Mouse (Mus musculus) hindbrain, embryonic 15.5 days (tissue): ENCODE results near the gene Zfyve16. TPM values are rescaled to one million over a fixed set of nuclear protein-coding genes. Genes with fewer than 3 reads are reported as not detected.
A peak's percentile ranks its signal among the peaks of the same experiment; 100 is the strongest.

Experiments
- ATAC-seq: fragments of 200-750 bp; cut with Nextera tagmentation; 2 replicates; pipeline ENCODE4 v1.8.0; 2017; ENCODE audit warnings: low read depth, moderate number of reproducible peaks, moderate TSS enrichment; ENCODE audit not compliant: low FRiP score
- H3K27ac ChIP-seq: fragments of 300-500 bp; sonication (generic); replicated peaks from 2 replicates; pipeline ENCODE4 v1.5.1; 2015; ENCODE audit warnings: mild to moderate bottlenecking, inconsistent platforms
- H3K27me3 ChIP-seq: fragments of 300-500 bp; sonication (generic); 2 replicates; pipeline ENCODE4 v1.6.1; 2015; ENCODE audit warnings: control low read depth, inconsistent platforms
- H3K36me3 ChIP-seq: fragments of 300-500 bp; sonication (generic); 2 replicates; pipeline ENCODE4 v1.6.1; 2015; ENCODE audit warnings: control low read depth, inconsistent platforms
- H3K4me1 ChIP-seq: fragments of 300-500 bp; sonication (generic); replicated peaks from 2 replicates; pipeline ENCODE4 v1.6.1; 2015; ENCODE audit warnings: control low read depth, inconsistent platforms
- H3K4me2 ChIP-seq: fragments of 300-500 bp; sonication (generic); 2 replicates; pipeline ENCODE4 v1.6.1; 2015; ENCODE audit warnings: moderate library complexity, mild to moderate bottlenecking, inconsistent platforms
- H3K4me3 ChIP-seq: fragments of 300-500 bp; sonication (generic); 2 replicates; pipeline ENCODE4 v1.5.1; 2015; ENCODE audit warnings: mild to moderate bottlenecking, inconsistent platforms
- H3K9ac ChIP-seq: fragments of 300-500 bp; sonication (generic); 2 replicates; pipeline ENCODE4 v1.6.1; 2015; ENCODE audit warnings: inconsistent platforms
- H3K9me3 ChIP-seq: fragments of 300-500 bp; sonication (generic); 2 replicates; pipeline ENCODE4 v1.6.1; 2016; ENCODE audit warnings: control low read depth, inconsistent platforms
- WGBS: fragments of 180-500 bp; shearing (Covaris S2); methylation state at CpG from one replicate; pipeline ENCODE4 v1.1.7; 2015; 5-methylcytosine and 5-hydroxymethylcytosine counted together
- polyA plus RNA-seq: library from polyadenylated mRNA; unstranded; fragments of >200 nt; fragmentation: Nextera tagmentation; extraction: Ambion mirVana; gene quantifications from 2 replicates; pipeline ENCODE4 v1.2.1, GENCODE M21; 2015

Gene Zfyve16
- polyA plus RNA-seq, 1 experiment from 2014 or later = 9.0 TPM

GRCm38 (mm10) chr13:92529828-92530720 lies 594 bp downstream of the Zfyve16 start:
- H3K27ac ChIP-seq = peak overlapping the region; percentile 92
- ATAC-seq = peak; percentile 93
- no peaks in the 10 kb centered on the region for H3K27me3 ChIP-seq
- peak overlapping the region; percentile 74 for H3K4me3 ChIP-seq
- no peaks in the 10 kb centered on the region for H3K36me3 ChIP-seq
- peak overlapping the region; percentile 81 for H3K9ac ChIP-seq
- peak overlapping the region; percentile 62 for H3K4me2 ChIP-seq
- no peaks in the 10 kb centered on the region for H3K9me3 ChIP-seq
- peaks cover 12% of the 10 kb centered on the region for H3K4me1 ChIP-seq
- WGBS = 3% methylated on average over 46 of the region's 47 CpGs

GRCm38 (mm10) chr13:92523178-92523813 lies 7.4 kb downstream of the Zfyve16 start:
- Histone ChIP-seq H3K27me3 (no peaks in the 10 kb centered on the region), H3K4me2 (no peak overlapping the region), H3K4me3 (no peak overlapping the region), H3K36me3 (peaks cover 38% of the 10 kb centered on the region), H3K9ac (no peak overlapping the region), H3K9me3 (no peaks in the 10 kb centered on the region), H3K4me1 (no peaks in the 10 kb centered on the region), H3K27ac (no peak overlapping the region)
- WGBS = 93% methylated on average over 5 of the region's 5 CpGs
- no peak for ATAC-seq

DNA sequence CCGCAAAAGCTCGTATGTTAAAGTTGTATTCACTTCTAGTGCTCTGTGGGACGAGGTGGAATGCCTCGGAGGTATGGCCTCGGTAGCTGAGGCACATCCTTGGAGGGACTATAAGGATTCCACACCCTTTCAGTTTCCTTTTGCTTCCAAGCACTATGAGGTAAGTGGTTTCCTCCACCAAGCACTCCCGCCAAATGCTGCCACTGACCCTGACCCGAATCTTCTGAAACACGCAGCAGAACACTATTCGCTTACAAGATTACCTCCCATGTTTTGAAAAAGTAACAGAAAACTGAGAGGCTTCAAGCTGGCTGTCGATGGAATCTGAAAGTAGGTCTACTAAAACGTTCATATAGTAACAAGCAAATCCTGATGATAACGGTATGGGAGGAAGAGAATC lies 25.8 kb downstream of the Zfyve16 start:
- H3K4me2 ChIP-seq = no peak overlapping the region
- H3K36me3 ChIP-seq = peaks cover 59% of the 10 kb centered on the region
- no peaks in the 10 kb centered on the region for H3K4me1 ChIP-seq
- no peak overlapping the region for H3K4me3 ChIP-seq
- H3K27ac ChIP-seq = no peak overlapping the region
- no peaks in the 10 kb centered on the region for H3K9me3 ChIP-seq
- H3K27me3 ChIP-seq = no peaks in the 10 kb centered on the region
- ATAC-seq = no peak
- no peak overlapping the region for H3K9ac ChIP-seq
- WGBS = 89% methylated on average over 12 of the region's 12 CpGs

- no peak overlapping the region for H3K9ac ChIP-seq
- WGBS = 90% methylated on average over 1 of the region's 1 CpGs
- no peak overlapping the region for H3K4me3 ChIP-seq
- peaks cover 28% of the 10 kb centered on the region for H3K36me3 ChIP-seq
- no peaks in the 10 kb centered on the region for H3K27me3 ChIP-seq
- ATAC-seq = no peak
- H3K4me2 ChIP-seq = no peak overlapping the region
- no peak overlapping the region for H3K27ac ChIP-seq
- no peaks in the 10 kb centered on the region for H3K4me1 ChIP-seq
- H3K9me3 ChIP-seq = no peaks in the 10 kb centered on the region
Measured at GRCm38 (mm10) chr13:92491923-92492322, 38.7 kb downstream of the Zfyve16 start.

DNA sequence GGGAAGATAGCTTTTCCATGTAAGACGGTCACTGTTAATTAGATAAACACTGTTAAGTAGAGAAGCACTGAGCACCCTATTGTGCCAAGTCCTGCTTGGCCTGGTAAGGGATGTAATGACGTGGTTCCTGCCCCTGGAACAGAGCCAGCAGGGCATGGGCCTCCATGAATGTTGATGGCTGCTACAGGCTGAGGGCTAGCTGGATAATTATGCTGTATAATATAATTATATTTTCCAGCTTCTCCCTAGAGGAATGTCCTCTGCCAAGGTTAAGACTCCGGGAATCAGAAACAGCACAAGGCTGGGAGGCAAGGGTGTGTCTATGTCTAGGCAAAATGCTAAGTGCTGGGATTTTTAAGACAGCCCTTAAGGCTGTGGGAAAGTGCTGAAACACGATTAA lies 39.9 kb downstream of the Zfyve16 start:
- H3K9ac ChIP-seq = no peak overlapping the region
- no peak overlapping the region for H3K27ac ChIP-seq
- H3K4me2 ChIP-seq = no peak overlapping the region
- H3K9me3 ChIP-seq = no peaks in the 10 kb centered on the region
- H3K4me1 ChIP-seq = no peaks in the 10 kb centered on the region
- H3K27me3 ChIP-seq = no peaks in the 10 kb centered on the region
- peaks cover 30% of the 10 kb centered on the region for H3K36me3 ChIP-seq
- no peak overlapping the region for H3K4me3 ChIP-seq
- ATAC-seq = no peak
- 50% methylated on average over 4 of the region's 4 CpGs for WGBS

DNA sequence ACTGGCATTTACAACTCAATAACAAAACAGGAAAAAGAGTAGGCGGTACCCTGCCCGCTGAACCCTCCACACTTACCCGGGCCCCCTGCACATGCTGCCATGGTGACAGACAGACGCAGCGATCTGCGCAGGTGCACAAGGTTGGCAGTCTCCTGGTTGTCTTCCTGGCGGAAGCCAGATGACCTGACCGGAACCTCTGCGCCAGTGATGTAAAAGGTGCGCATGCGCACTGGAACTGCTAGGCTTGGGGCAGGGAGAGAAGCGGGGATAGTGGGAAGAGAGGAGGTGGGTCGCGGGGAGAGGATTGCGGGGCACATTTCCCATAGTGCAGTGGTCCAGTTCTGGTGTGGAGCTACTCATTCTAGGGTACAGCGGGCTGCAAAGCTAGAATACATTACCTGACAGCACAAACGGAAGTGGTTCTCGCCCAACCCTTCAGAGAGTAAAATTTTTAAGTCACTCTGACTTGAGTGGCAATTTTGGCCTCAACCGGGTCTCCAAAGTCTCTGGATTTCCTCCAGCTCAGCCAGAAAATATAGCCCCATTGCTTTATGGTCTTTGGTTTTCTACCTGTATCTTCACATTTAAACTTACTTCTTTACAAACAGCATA lies 46.7 kb downstream of the Zfyve16 start, which contains the start of gene Fam151b:
TSS of gene Fam151b (minus strand) at position 164 of the 612 bp plus-strand sequence.
- Histone ChIP-seq H3K27me3 (no peaks in the 10 kb centered on the region), H3K27ac (peak within 1 kb of the TSS; percentile 80), H3K9me3 (no peaks in the 10 kb centered on the region), H3K36me3 (peaks cover 10% of the 10 kb centered on the region), H3K4me2 (peak within 1 kb of the TSS; percentile 74), H3K4me1 (no peaks in the 10 kb centered on the region), H3K9ac (peak within 1 kb of the TSS; percentile 39), H3K4me3 (peak within 1 kb of the TSS; percentile 48)
- ATAC-seq = peak; percentile 100
- WGBS = 7% methylated on average over 19 of the region's 19 CpGs

DNA sequence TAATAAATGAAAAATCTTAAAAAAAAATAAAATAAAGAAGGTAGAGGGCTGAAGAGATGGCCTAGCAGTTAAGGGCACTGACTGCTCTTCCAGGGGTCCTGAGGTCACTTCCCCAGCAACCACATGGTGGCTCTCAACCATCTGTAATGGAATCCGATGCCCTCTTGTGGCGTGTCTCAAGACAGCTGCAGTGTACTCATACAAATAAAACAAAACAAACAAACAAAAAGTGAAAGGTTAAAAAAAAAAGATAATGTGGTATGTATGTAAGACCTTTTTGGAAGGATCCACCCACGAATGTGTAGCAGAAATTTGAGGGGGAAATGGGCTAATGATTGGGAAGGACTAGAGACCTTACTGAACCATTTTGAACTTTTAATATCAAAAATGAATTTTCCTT lies 47.3 kb downstream of the Zfyve16 start:
- ATAC-seq = peak; percentile 50; the same call in 1 of the 2 replicates
- 6% methylated on average over 3 of the region's 3 CpGs for WGBS
- Histone ChIP-seq H3K4me2 (peak overlapping the region; percentile 74), H3K4me3 (peak overlapping the region; percentile 48), H3K27me3 (no peaks in the 10 kb centered on the region), H3K36me3 (peaks cover 9% of the 10 kb centered on the region), H3K9me3 (no peaks in the 10 kb centered on the region), H3K4me1 (no peaks in the 10 kb centered on the region), H3K27ac (peak overlapping the region; percentile 59; the same call in 1 of the 2 replicates), H3K9ac (no peak overlapping the region)

DNA sequence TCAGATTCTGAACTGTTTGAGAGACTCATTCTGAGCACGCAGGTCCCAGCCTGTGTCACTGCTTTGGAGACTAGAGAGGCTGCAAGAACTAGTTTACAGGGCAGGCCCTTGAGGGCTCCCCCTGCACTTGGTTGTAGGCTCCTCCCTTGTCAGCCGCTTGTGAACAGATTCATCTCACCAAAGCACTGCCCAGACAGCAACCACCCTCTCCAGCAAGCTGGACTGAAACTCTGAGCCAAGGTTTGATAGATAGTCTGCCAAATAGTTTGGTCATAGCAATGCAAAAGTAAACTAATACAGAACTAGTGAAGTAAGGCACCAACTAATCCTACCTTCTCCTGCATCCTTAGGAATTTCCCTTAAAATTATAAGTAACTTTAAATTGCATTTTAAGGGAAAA lies 60.5 kb downstream of the Zfyve16 start:
- Histone ChIP-seq H3K4me3 (no peak overlapping the region), H3K36me3 (peaks cover 3% of the 10 kb centered on the region; the same call in 1 of the 2 replicates), H3K27me3 (no peaks in the 10 kb centered on the region), H3K27ac (no peak overlapping the region), H3K9me3 (no peaks in the 10 kb centered on the region), H3K4me1 (no peaks in the 10 kb centered on the region), H3K4me2 (no peak overlapping the region), H3K9ac (no peak overlapping the region)
- ATAC-seq = no peak
- WGBS = 79% methylated on average over 2 of the region's 2 CpGs

GRCm38 (mm10) chr13:92469381-92469780 lies 61.3 kb downstream of the Zfyve16 start:
- Histone ChIP-seq H3K4me3 (no peak overlapping the region), H3K27ac (no peak overlapping the region), H3K27me3 (no peaks in the 10 kb centered on the region), H3K36me3 (peaks cover 3% of the 10 kb centered on the region; the same call in 1 of the 2 replicates), H3K4me2 (no peak overlapping the region), H3K9me3 (no peaks in the 10 kb centered on the region), H3K9ac (no peak overlapping the region), H3K4me1 (no peaks in the 10 kb centered on the region)
- 91% methylated on average over 2 of the region's 2 CpGs for WGBS
- ATAC-seq = no peak

GRCm38 (mm10) chr13:92467891-92468290 lies 62.8 kb downstream of the Zfyve16 start:
- Histone ChIP-seq H3K4me3 (no peak overlapping the region), H3K27ac (no peak overlapping the region), H3K27me3 (no peaks in the 10 kb centered on the region), H3K9me3 (no peaks in the 10 kb centered on the region), H3K4me1 (no peaks in the 10 kb centered on the region), H3K9ac (no peak overlapping the region), H3K36me3 (peaks cover 3% of the 10 kb centered on the region; the same call in 1 of the 2 replicates), H3K4me2 (no peak overlapping the region)
- ATAC-seq = no peak
- WGBS = 78% methylated on average over 9 of the region's 9 CpGs

- H3K27ac ChIP-seq = no peak overlapping the region
- H3K4me2 ChIP-seq = no peak overlapping the region
- no peak overlapping the region for H3K4me3 ChIP-seq
- no peaks in the 10 kb centered on the region for H3K27me3 ChIP-seq
- H3K9ac ChIP-seq = no peak overlapping the region
- H3K36me3 ChIP-seq = peaks cover 3% of the 10 kb centered on the region; the same call in 1 of the 2 replicates
- no peaks in the 10 kb centered on the region for H3K4me1 ChIP-seq
- ATAC-seq = no peak
- 94% methylated on average over 3 of the region's 3 CpGs for WGBS
- H3K9me3 ChIP-seq = no peaks in the 10 kb centered on the region
Measured at GRCm38 (mm10) chr13:92464698-92465097, 66.0 kb downstream of the Zfyve16 start.

GRCm38 (mm10) chr13:92446872-92447271 lies 83.8 kb downstream of the Zfyve16 start:
- no peak for ATAC-seq
- H3K9ac ChIP-seq = no peak overlapping the region
- no peak overlapping the region for H3K4me3 ChIP-seq
- 94% methylated on average over 7 of the region's 7 CpGs for WGBS
- no peaks in the 10 kb centered on the region for H3K36me3 ChIP-seq
- H3K27ac ChIP-seq = no peak overlapping the region
- no peaks in the 10 kb centered on the region for H3K27me3 ChIP-seq
- no peaks in the 10 kb centered on the region for H3K4me1 ChIP-seq
- no peaks in the 10 kb centered on the region for H3K9me3 ChIP-seq
- H3K4me2 ChIP-seq = no peak overlapping the region
